Mouse (Mus musculus): ENCODE data around the gene Tcf7l1. TPM values are rescaled to one million over a fixed set of nuclear protein-coding genes. Genes with fewer than 3 reads are reported as not detected.

Tcf7l1 gene
- polyA plus RNA-seq, 1 experiment = 0.12 TPM

GRCm38 (mm10) chr6:72735206-72735605 lies 53.8 kb downstream of the Tcf7l1 start:
- H3K27me3 ChIP-seq (replicated peaks) = peaks cover 8% of the 10 kb centered on the region
- peaks cover 6% of the 10 kb centered on the region for H3K4me1 ChIP-seq
- TF ChIP-seq GATA1 (IDR thresholded peaks at IDR 0.05; ENCODE audit: borderline replicate concordance, low read length) = no peak
- no peak for TF ChIP-seq FLI1 (IDR thresholded peaks at IDR 0.05; ENCODE audit: low read length)
- H3K36me3 ChIP-seq (replicated peaks; ENCODE audit: low read length) = no peaks in the 10 kb centered on the region
- H3K9me3 ChIP-seq = peaks cover 13% of the 10 kb centered on the region
- H3K4me3 ChIP-seq (replicated peaks) = peak overlapping the region; percentile 51

GRCm38 (mm10) chr6:72733375-72733774 lies 55.7 kb downstream of the Tcf7l1 start:
- Histone ChIP-seq H3K4me3 (replicated peaks) (no peak overlapping the region), H3K9me3 (peaks cover 13% of the 10 kb centered on the region), H3K27me3 (replicated peaks) (peaks cover 8% of the 10 kb centered on the region), H3K4me1 (peaks cover 6% of the 10 kb centered on the region), H3K36me3 (replicated peaks; ENCODE audit: low read length) (no peaks in the 10 kb centered on the region)
- TF ChIP-seq FLI1 (IDR thresholded peaks at IDR 0.05; ENCODE audit: low read length) (no peak), GATA1 (IDR thresholded peaks at IDR 0.05; ENCODE audit: borderline replicate concordance, low read length) (no peak)

- H3K27me3 ChIP-seq (replicated peaks) = peaks cover 7% of the 10 kb centered on the region
- no peak for TF ChIP-seq FLI1 (IDR thresholded peaks at IDR 0.05; ENCODE audit: low read length)
- TF ChIP-seq GATA1 (IDR thresholded peaks at IDR 0.05; ENCODE audit: borderline replicate concordance, low read length) = no peak
- H3K36me3 ChIP-seq (replicated peaks; ENCODE audit: low read length) = no peaks in the 10 kb centered on the region
- H3K4me3 ChIP-seq (replicated peaks) = no peak overlapping the region
- H3K4me1 ChIP-seq = peaks cover 6% of the 10 kb centered on the region
- H3K9me3 ChIP-seq = peaks cover 13% of the 10 kb centered on the region
These were observed 56.9 kb downstream of the Tcf7l1 start for GRCm38 (mm10) chr6:72732109-72732508.

GRCm38 (mm10) chr6:72730560-72730849 lies 58.5 kb downstream of the Tcf7l1 start:
- Histone ChIP-seq H3K4me1 (peaks cover 6% of the 10 kb centered on the region), H3K4me3 (replicated peaks) (no peak overlapping the region), H3K27me3 (replicated peaks) (peaks cover 6% of the 10 kb centered on the region), H3K9me3 (peaks cover 13% of the 10 kb centered on the region), H3K36me3 (replicated peaks; ENCODE audit: low read length) (no peaks in the 10 kb centered on the region)
- TF ChIP-seq FLI1 (IDR thresholded peaks at IDR 0.05; ENCODE audit: low read length) (no peak), GATA1 (IDR thresholded peaks at IDR 0.05; ENCODE audit: borderline replicate concordance, low read length) (no peak)

GRCm38 (mm10) chr6:72729831-72730559 lies 59.1 kb downstream of the Tcf7l1 start:
- H3K36me3 ChIP-seq (replicated peaks; ENCODE audit: low read length) = no peaks in the 10 kb centered on the region
- peaks cover 2% of the 10 kb centered on the region; the same call in 1 of the 2 replicates for H3K4me1 ChIP-seq
- no peak overlapping the region for H3K4me3 ChIP-seq (replicated peaks)
- peaks cover 9% of the 10 kb centered on the region for H3K27me3 ChIP-seq (replicated peaks)
- no peak for TF ChIP-seq GATA1 (IDR thresholded peaks at IDR 0.05; ENCODE audit: borderline replicate concordance, low read length)
- H3K9me3 ChIP-seq = peaks cover 13% of the 10 kb centered on the region

- no peak overlapping the region for H3K4me3 ChIP-seq (replicated peaks)
- TF ChIP-seq GATA1 (IDR thresholded peaks at IDR 0.05; ENCODE audit: borderline replicate concordance, low read length) (no peak), FLI1 (IDR thresholded peaks at IDR 0.05; ENCODE audit: low read length) (no peak)
- H3K9me3 ChIP-seq = peaks cover 6% of the 10 kb centered on the region
- no peaks in the 10 kb centered on the region for H3K36me3 ChIP-seq (replicated peaks; ENCODE audit: low read length)
- H3K27me3 ChIP-seq (replicated peaks) = peaks cover 13% of the 10 kb centered on the region
- H3K4me1 ChIP-seq = no peaks in the 10 kb centered on the region
These were observed 61.2 kb downstream of the Tcf7l1 start for GRCm38 (mm10) chr6:72727826-72728225.

GRCm38 (mm10) chr6:72724494-72725180 lies 64.4 kb downstream of the Tcf7l1 start:
- Histone ChIP-seq H3K4me1 (no peaks in the 10 kb centered on the region), H3K27me3 (replicated peaks) (peaks cover 16% of the 10 kb centered on the region), H3K9me3 (no peaks in the 10 kb centered on the region), H3K4me3 (replicated peaks) (no peak overlapping the region), H3K36me3 (replicated peaks; ENCODE audit: low read length) (no peaks in the 10 kb centered on the region)
- TF ChIP-seq FLI1 (IDR thresholded peaks at IDR 0.05; ENCODE audit: low read length) (no peak), GATA1 (IDR thresholded peaks at IDR 0.05; ENCODE audit: borderline replicate concordance, low read length) (no peak)

GRCm38 (mm10) chr6:72723731-72724385 lies 65.2 kb downstream of the Tcf7l1 start:
- no peak overlapping the region for H3K4me3 ChIP-seq (replicated peaks)
- H3K36me3 ChIP-seq (replicated peaks; ENCODE audit: low read length) = no peaks in the 10 kb centered on the region
- TF ChIP-seq FLI1 (IDR thresholded peaks at IDR 0.05; ENCODE audit: low read length) = no peak
- TF ChIP-seq GATA1 (IDR thresholded peaks at IDR 0.05; ENCODE audit: borderline replicate concordance, low read length) = no peak
- no peaks in the 10 kb centered on the region for H3K9me3 ChIP-seq
- peaks cover 20% of the 10 kb centered on the region for H3K27me3 ChIP-seq (replicated peaks)
- no peaks in the 10 kb centered on the region for H3K4me1 ChIP-seq

- H3K4me1 ChIP-seq = no peaks in the 10 kb centered on the region
- H3K27me3 ChIP-seq (replicated peaks) = peaks cover 19% of the 10 kb centered on the region
- H3K36me3 ChIP-seq (replicated peaks; ENCODE audit: low read length) = no peaks in the 10 kb centered on the region
- H3K9me3 ChIP-seq = no peaks in the 10 kb centered on the region
- no peak overlapping the region for H3K4me3 ChIP-seq (replicated peaks)
- TF ChIP-seq FLI1 (IDR thresholded peaks at IDR 0.05; ENCODE audit: low read length) (no peak), GATA1 (IDR thresholded peaks at IDR 0.05; ENCODE audit: borderline replicate concordance, low read length) (no peak)
These were observed 65.9 kb downstream of the Tcf7l1 start for GRCm38 (mm10) chr6:72723143-72723542.

- no peaks in the 10 kb centered on the region for H3K9me3 ChIP-seq
These were observed 68.2 kb downstream of the Tcf7l1 start for GRCm38 (mm10) chr6:72720852-72721251.

More at GRCm38 (mm10) chr6:72720852-72721251, 68.2 kb downstream of the Tcf7l1 start:
- Histone ChIP-seq H3K36me3 (replicated peaks; ENCODE audit: low read length) (no peaks in the 10 kb centered on the region), H3K4me3 (replicated peaks) (no peak overlapping the region), H3K4me1 (no peaks in the 10 kb centered on the region), H3K27me3 (replicated peaks) (peaks cover 17% of the 10 kb centered on the region)
- TF ChIP-seq FLI1 (IDR thresholded peaks at IDR 0.05; ENCODE audit: low read length) (no peak), GATA1 (IDR thresholded peaks at IDR 0.05; ENCODE audit: borderline replicate concordance, low read length) (no peak)
